Mouse (Mus musculus): Measurements from ENCODE around the gene Epb41. TPM values are rescaled to one million over a fixed set of nuclear protein-coding genes. Genes with fewer than 3 reads are reported as not detected.

Epb41 gene
- polyA plus RNA-seq, 1 experiment from 2014 or later: 48.1 TPM

GRCm38 (mm10) chr4:132022639-132023038 lies 52.5 kb downstream of the Epb41 start:
- Histone ChIP-seq H3K27me3 (replicated peaks) (no peaks in the 10 kb centered on the region), H3K4me1 (peaks cover 24% of the 10 kb centered on the region), H3K9me3 (replicated peaks) (no peaks in the 10 kb centered on the region), H3K27ac (replicated peaks) (no peak overlapping the region), H3K36me3 (no peaks in the 10 kb centered on the region), H3K9ac (replicated peaks) (no peak overlapping the region), H3K4me3 (replicated peaks) (no peak overlapping the region), H3K4me2 (no peak overlapping the region)
- 97% methylated on average over 4 of the region's 4 CpGs for WGBS
- ATAC-seq (ENCODE audit: low FRiP score): no peak

DNA sequence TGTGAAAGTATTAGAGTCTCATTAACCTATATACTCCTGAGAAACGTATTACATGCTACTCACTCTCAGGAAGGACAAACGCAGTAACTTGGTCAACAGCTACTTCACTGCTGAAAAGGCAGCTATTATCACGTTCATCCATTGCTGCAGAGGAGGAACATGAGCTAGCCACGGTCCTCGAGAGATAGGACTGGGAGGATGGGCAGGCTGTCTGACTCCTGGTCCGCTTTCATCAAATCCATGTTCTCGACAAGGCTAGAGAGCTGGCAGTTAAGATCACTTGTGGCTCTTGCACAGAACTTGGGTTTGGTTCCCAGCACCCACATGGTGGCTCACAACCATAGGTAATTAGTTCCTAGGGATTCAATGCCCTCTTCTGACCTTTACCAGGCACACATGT lies 53.2 kb downstream of the Epb41 start:
- no peak overlapping the region for H3K4me2 ChIP-seq
- ATAC-seq (ENCODE audit: low FRiP score): no peak
- no peak overlapping the region for H3K4me3 ChIP-seq (replicated peaks)
- H3K27ac ChIP-seq (replicated peaks): no peak overlapping the region
- no peaks in the 10 kb centered on the region for H3K27me3 ChIP-seq (replicated peaks)
- H3K9me3 ChIP-seq (replicated peaks): no peaks in the 10 kb centered on the region
- WGBS: 95% methylated on average over 7 of the region's 7 CpGs
- H3K4me1 ChIP-seq: peaks cover 21% of the 10 kb centered on the region
- H3K9ac ChIP-seq (replicated peaks): no peak overlapping the region
- no peaks in the 10 kb centered on the region for H3K36me3 ChIP-seq

DNA sequence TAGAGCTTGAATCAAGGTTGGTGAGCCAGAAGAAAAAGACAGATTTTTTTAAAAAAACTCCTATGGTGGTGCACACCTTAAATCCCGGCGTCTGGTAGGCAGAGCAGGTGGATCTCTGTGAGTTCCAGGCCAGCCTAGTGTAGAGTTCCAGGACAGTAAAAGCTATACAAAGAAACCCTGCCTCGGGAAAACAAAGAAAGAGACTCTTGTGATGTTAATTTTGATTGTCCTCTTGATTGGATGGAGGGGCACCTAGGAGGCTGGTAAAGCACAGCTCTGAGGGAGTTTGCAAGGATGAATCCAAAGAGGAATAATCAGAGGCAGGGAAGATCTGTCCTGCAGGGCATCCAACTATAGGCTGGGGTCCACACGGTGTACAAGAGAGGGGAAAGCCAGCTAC lies 56.6 kb downstream of the Epb41 start:
- H3K4me2 ChIP-seq: no peak overlapping the region
- ATAC-seq (ENCODE audit: low FRiP score): no peak
- H3K27me3 ChIP-seq (replicated peaks): no peaks in the 10 kb centered on the region
- no peak overlapping the region for H3K9ac ChIP-seq (replicated peaks)
- no peaks in the 10 kb centered on the region for H3K36me3 ChIP-seq
- WGBS: 14% methylated on average over 4 of the region's 4 CpGs
- H3K4me3 ChIP-seq (replicated peaks): no peak overlapping the region
- 0 out of 2 replicates have a peak, but pooled peaks cover 11% of the 10 kb centered on the region for H3K4me1 ChIP-seq
- H3K27ac ChIP-seq (replicated peaks): no peak overlapping the region
- H3K9me3 ChIP-seq (replicated peaks): no peaks in the 10 kb centered on the region

DNA sequence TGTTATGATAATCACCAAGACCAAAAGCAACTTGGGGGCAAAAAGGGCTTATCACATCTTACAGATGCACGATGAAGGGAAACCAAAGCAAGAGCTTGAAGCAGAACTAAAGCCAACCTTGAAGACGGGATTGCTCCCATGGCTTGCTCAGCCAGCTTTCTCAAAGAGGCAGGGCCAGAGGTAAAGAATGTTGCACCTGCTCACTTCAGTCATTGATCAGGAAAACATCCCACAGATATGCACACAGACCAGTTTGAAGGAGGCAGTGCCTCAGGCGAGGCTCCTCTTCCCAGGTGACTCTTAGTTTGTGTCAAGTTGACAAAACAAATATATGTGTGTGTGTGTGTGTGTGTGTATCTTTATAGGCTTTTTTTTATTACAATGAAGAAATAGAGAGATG lies 59.7 kb downstream of the Epb41 start:
- H3K27me3 ChIP-seq (replicated peaks): no peaks in the 10 kb centered on the region
- H3K9ac ChIP-seq (replicated peaks): no peak overlapping the region
- ATAC-seq (ENCODE audit: low FRiP score): no peak
- no peak overlapping the region for H3K27ac ChIP-seq (replicated peaks)
- no peak overlapping the region for H3K4me3 ChIP-seq (replicated peaks)
- H3K36me3 ChIP-seq: no peaks in the 10 kb centered on the region
- 0 out of 2 replicates have a peak, but pooled peaks cover 11% of the 10 kb centered on the region for H3K4me1 ChIP-seq
- no peaks in the 10 kb centered on the region for H3K9me3 ChIP-seq (replicated peaks)
- WGBS: 83% methylated on average over 3 of the region's 3 CpGs
- no peak overlapping the region for H3K4me2 ChIP-seq

GRCm38 (mm10) chr4:132011619-132012018 lies 63.5 kb downstream of the Epb41 start:
- H3K4me1 ChIP-seq: no peaks in the 10 kb centered on the region
- no peaks in the 10 kb centered on the region for H3K9me3 ChIP-seq (replicated peaks)
- H3K27me3 ChIP-seq (replicated peaks): no peaks in the 10 kb centered on the region
- H3K36me3 ChIP-seq: no peaks in the 10 kb centered on the region; the same call in 1 of the 2 replicates
- no peak overlapping the region for H3K4me3 ChIP-seq (replicated peaks)
- ATAC-seq (ENCODE audit: low FRiP score): no peak
- no peak overlapping the region for H3K9ac ChIP-seq (replicated peaks)
- H3K27ac ChIP-seq (replicated peaks): no peak overlapping the region
- H3K4me2 ChIP-seq: no peak overlapping the region
- 64% methylated on average over 3 of the region's 3 CpGs for WGBS

DNA sequence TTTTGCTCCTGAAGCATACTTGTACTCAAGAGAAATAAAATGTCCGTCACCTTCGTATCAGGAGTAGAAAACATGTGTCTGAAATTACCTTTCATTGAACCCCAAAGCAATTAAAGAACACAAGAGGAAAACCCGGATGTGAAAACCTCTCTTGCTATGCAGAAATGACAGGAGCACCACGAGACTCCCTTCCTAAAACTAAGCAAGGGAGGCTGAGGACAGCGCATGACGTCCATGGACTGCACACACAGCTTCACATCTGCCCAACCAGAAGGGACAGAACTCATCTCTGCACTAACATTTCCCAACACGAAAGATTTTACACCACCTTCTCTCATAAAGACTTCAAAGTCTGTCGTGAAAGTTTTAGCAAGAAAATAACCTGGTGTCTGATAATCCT lies 64.7 kb downstream of the Epb41 start:
- no peaks in the 10 kb centered on the region for H3K9me3 ChIP-seq (replicated peaks)
- no peak overlapping the region for H3K4me3 ChIP-seq (replicated peaks)
- H3K9ac ChIP-seq (replicated peaks): no peak overlapping the region
- no peak for ATAC-seq (ENCODE audit: low FRiP score)
- H3K4me1 ChIP-seq: no peaks in the 10 kb centered on the region
- H3K27ac ChIP-seq (replicated peaks): no peak overlapping the region
- WGBS: 80% methylated on average over 8 of the region's 8 CpGs
- H3K4me2 ChIP-seq: no peak overlapping the region
- no peaks in the 10 kb centered on the region for H3K27me3 ChIP-seq (replicated peaks)
- H3K36me3 ChIP-seq: peaks cover 3% of the 10 kb centered on the region

- 77% methylated on average over 5 of the region's 5 CpGs for WGBS
- H3K9ac ChIP-seq (replicated peaks): no peak overlapping the region
- no peaks in the 10 kb centered on the region for H3K4me1 ChIP-seq
- peaks cover 15% of the 10 kb centered on the region for H3K36me3 ChIP-seq
- H3K4me2 ChIP-seq: no peak overlapping the region
- H3K27ac ChIP-seq (replicated peaks): no peak overlapping the region
- no peaks in the 10 kb centered on the region for H3K27me3 ChIP-seq (replicated peaks)
- H3K4me3 ChIP-seq (replicated peaks): no peak overlapping the region
- H3K9me3 ChIP-seq (replicated peaks): no peaks in the 10 kb centered on the region
- ATAC-seq (ENCODE audit: low FRiP score): no peak
These were observed 66.9 kb downstream of the Epb41 start for GRCm38 (mm10) chr4:132008191-132008590.

GRCm38 (mm10) chr4:132007123-132007522 lies 68.0 kb downstream of the Epb41 start:
- Histone ChIP-seq H3K27ac (replicated peaks) (no peak overlapping the region), H3K27me3 (replicated peaks) (no peaks in the 10 kb centered on the region), H3K36me3 (peaks cover 18% of the 10 kb centered on the region), H3K4me1 (no peaks in the 10 kb centered on the region), H3K9me3 (replicated peaks) (no peaks in the 10 kb centered on the region), H3K9ac (replicated peaks) (no peak overlapping the region), H3K4me3 (replicated peaks) (no peak overlapping the region), H3K4me2 (no peak overlapping the region)
- WGBS: 85% methylated on average over 7 of the region's 7 CpGs
- ATAC-seq (ENCODE audit: low FRiP score): no peak

DNA sequence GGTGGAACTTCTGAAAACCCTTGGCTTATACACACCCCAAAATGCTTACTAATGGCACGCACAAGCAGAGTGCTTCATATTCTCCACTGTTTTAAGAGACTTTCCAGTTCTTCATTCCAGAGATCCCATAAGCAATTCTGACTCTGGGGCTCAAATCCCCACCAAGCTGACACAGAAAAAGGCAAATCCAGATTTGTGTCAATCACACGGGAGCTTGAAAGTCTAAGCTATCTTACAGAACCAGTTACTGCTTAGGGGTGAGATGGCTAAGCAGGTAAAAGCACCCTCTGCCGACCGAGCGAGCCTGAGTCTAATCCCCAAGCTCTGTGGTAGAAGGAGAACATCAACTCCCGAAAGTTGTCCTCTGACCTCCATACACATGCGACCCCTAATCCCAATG lies 76.5 kb downstream of the Epb41 start:
- Histone ChIP-seq H3K27ac (replicated peaks) (no peak overlapping the region), H3K4me3 (replicated peaks) (no peak overlapping the region), H3K27me3 (replicated peaks) (no peaks in the 10 kb centered on the region), H3K36me3 (peaks cover 24% of the 10 kb centered on the region), H3K9ac (replicated peaks) (no peak overlapping the region), H3K9me3 (replicated peaks) (no peaks in the 10 kb centered on the region), H3K4me2 (no peak overlapping the region), H3K4me1 (no peaks in the 10 kb centered on the region)
- ATAC-seq (ENCODE audit: low FRiP score): no peak
- 96% methylated on average over 7 of the region's 7 CpGs for WGBS

DNA sequence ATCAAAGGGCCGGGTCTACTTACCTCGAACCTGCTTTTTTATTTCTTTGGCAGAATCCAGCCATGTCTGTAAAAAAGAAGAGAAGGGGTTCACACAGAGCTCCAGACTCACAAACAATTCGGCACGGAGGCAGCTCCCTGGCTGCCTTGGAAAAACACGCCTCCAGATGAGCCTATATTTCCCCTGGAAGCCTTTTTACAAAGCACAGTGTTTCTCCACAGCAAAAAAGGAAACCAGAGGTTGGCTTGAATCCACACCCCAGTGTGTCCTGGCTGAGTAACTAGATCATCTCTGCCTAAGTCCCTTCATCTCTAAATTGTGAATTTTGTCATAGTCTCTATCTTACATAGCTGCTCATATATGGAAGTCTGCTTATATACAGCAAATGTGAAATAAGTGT lies 77.6 kb downstream of the Epb41 start:
- 82% methylated on average over 5 of the region's 5 CpGs for WGBS
- Histone ChIP-seq H3K9me3 (replicated peaks) (no peaks in the 10 kb centered on the region), H3K9ac (replicated peaks) (no peak overlapping the region), H3K36me3 (peaks cover 16% of the 10 kb centered on the region), H3K27ac (replicated peaks) (no peak overlapping the region), H3K4me3 (replicated peaks) (no peak overlapping the region), H3K4me1 (no peaks in the 10 kb centered on the region), H3K4me2 (no peak overlapping the region), H3K27me3 (replicated peaks) (no peaks in the 10 kb centered on the region)
- no peak for ATAC-seq (ENCODE audit: low FRiP score)

DNA sequence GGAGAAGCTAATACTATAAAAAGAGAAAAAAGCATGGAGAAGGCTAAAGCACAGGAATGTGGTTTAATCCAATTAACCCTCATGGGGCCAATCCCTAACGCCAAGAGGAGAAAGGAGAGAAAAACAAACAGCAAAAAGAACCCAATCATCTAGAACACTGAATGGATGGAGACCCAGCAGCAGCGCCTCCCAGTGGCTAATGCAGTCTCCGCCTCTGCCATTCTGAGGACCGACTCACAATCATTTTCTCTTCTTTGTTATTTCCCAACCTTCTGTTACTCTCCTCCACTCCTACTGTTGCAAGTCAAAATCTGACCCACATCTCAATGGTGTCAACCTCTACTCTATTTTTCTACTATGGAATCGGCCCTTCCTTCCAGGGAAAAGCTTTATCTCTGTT lies 78.1 kb downstream of the Epb41 start:
- ATAC-seq (ENCODE audit: low FRiP score): no peak
- Histone ChIP-seq H3K4me3 (replicated peaks) (no peak overlapping the region), H3K9me3 (replicated peaks) (no peaks in the 10 kb centered on the region), H3K36me3 (peaks cover 16% of the 10 kb centered on the region), H3K9ac (replicated peaks) (no peak overlapping the region), H3K4me2 (no peak overlapping the region), H3K4me1 (no peaks in the 10 kb centered on the region), H3K27me3 (replicated peaks) (no peaks in the 10 kb centered on the region), H3K27ac (replicated peaks) (no peak overlapping the region)
- 55% methylated on average over 5 of the region's 5 CpGs for WGBS

DNA sequence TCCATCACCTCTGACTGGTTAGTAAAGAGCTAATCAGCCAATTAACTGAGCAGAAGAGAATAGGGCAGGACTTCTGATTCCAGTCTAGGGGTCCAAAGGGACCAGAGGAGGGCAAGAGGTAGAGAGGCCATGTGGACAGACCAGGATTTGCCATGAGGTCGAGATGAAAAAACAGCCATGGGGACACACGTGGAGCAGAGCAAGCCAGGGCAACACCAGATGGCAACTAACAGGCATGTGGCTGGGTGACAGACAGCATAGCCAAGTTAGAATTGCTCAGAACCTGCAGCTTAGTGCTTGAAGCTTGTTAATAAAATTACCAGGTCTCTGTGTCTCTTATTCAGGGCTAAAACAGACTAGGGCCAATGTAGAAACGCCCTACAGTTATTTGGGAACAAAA lies 81.3 kb downstream of the Epb41 start:
- Histone ChIP-seq H3K4me1 (no peaks in the 10 kb centered on the region), H3K27ac (replicated peaks) (no peak overlapping the region), H3K4me3 (replicated peaks) (no peak overlapping the region), H3K4me2 (no peak overlapping the region), H3K9ac (replicated peaks) (no peak overlapping the region), H3K27me3 (replicated peaks) (no peaks in the 10 kb centered on the region), H3K36me3 (peaks cover 12% of the 10 kb centered on the region), H3K9me3 (replicated peaks) (no peaks in the 10 kb centered on the region)
- WGBS: 77% methylated on average over 3 of the region's 3 CpGs
- ATAC-seq (ENCODE audit: low FRiP score): no peak
